Mouse (Mus musculus): ENCODE measurements at regions not wholly inside any gene's neighbourhood (a gene's known extent, or its start where the extent isn't known, plus 50 kb on each side); places are given as distances from the start of the nearest gene placed in this dataset.

DNA sequence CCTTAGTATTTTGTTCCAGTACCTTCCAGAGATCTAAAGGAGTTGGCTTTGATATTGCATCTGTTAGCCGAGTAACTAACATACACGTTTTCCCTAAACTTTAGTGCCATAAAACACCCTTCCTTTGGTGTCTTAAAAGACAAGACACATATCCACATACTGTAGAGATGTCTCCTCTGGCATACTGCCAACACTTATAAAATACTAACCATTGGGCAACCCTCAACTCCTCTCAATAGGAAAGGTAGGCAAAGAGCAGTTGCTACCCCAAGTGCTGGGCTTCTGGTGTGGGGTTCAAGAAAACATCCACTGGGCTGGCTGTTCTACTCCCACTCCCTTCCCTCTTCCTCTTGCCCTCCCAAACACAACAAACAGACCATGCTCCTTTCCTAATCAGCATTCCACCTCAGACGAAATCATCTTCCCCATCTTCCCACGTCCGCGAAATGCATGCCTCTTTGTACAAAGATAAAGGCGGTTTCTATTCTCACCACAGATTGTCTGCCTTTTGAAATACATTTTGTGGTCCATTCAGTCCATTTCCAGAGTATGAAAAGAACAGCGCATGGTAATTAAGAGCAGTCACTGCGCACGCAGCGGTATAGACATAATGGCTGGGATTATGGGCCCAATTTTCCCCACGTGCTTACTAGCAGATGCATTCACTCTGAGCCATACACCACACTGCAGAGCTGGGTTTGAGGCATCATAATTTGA, 409.9 kb upstream of the Tenm4 start:
- ATAC-seq (replicated peaks; ENCODE audit: low FRiP score, low TSS enrichment, low read depth) (no peak), DNase-seq (ENCODE audit: low spot score) (no peak)
- no peaks in the 10 kb centered on the region for H3K36me3 ChIP-seq (ENCODE audit: control insufficient read depth, insufficient read depth, low read length)
- H3K9me3 ChIP-seq (ENCODE audit: control insufficient read depth, low read length) = no peaks in the 10 kb centered on the region
- H3K27ac ChIP-seq (ENCODE audit: low read depth) = no peak overlapping the region
- no peaks in the 10 kb centered on the region for H3K4me1 ChIP-seq (replicated peaks; ENCODE audit: control insufficient read depth, insufficient read depth, low read length)
- no peak overlapping the region for H3K9ac ChIP-seq (ENCODE audit: low read length)
- no peak overlapping the region for H3K4me3 ChIP-seq (ENCODE audit: low read depth, low read length)
- whole genome bisulfite sequencing = 89% methylated on average over 12 of the region's 12 CpGs
- no peak overlapping the region for H3K4me2 ChIP-seq (ENCODE audit: low read length)
- no peaks in the 10 kb centered on the region for H3K27me3 ChIP-seq (replicated peaks; ENCODE audit: control insufficient read depth, insufficient read depth, low read length)

DNA sequence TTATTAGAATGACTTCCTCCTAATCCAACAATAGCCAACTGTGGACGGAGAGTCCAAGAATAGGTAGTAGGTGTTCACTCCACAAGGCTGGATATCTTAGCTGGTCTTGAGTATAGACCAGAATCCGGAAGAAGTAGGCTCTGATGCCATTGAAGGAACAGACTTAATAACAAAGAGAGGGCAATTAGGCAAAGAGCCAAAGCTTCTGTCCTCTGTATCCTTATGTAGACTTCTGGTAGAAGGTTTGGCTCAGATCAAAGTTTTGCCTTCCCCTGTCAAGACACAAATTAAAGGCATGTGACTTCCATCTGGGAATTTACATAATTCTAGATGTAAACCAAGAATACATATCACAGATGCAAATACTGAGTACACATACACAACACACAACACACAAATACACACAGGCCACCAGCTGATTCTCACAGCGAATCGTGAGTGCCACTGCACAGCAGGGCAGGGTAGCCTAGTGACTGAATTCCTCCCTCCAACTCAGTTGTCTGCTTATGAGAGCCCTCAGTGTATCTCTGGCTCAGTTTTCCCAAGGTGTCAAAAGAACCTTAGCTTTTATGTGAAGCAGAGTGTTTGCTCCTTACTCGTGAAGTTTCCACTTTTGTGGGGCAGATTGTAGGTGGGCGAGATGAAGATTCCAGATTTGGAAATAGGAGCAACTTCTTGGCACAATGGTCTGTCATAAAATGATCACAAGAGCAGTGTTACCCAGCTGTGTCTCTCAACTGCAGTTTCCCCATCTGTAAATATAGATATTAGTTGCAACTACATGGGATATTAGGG, 404.5 kb upstream of the Tenm4 start:
- ATAC-seq (replicated peaks; ENCODE audit: low FRiP score, low TSS enrichment, low read depth) (no peak), DNase-seq (ENCODE audit: low spot score) (no peak)
- Histone ChIP-seq H3K27me3 (replicated peaks; ENCODE audit: control insufficient read depth, insufficient read depth, low read length) (no peaks in the 10 kb centered on the region), H3K36me3 (ENCODE audit: control insufficient read depth, insufficient read depth, low read length) (no peaks in the 10 kb centered on the region), H3K27ac (ENCODE audit: low read depth) (no peak overlapping the region), H3K4me2 (ENCODE audit: low read length) (no peak overlapping the region), H3K9ac (ENCODE audit: low read length) (no peak overlapping the region), H3K4me3 (ENCODE audit: low read depth, low read length) (no peak overlapping the region), H3K9me3 (ENCODE audit: control insufficient read depth, low read length) (no peaks in the 10 kb centered on the region), H3K4me1 (replicated peaks; ENCODE audit: control insufficient read depth, insufficient read depth, low read length) (no peaks in the 10 kb centered on the region)
- 91% methylated on average over 6 of the region's 6 CpGs for WGBS

DNA sequence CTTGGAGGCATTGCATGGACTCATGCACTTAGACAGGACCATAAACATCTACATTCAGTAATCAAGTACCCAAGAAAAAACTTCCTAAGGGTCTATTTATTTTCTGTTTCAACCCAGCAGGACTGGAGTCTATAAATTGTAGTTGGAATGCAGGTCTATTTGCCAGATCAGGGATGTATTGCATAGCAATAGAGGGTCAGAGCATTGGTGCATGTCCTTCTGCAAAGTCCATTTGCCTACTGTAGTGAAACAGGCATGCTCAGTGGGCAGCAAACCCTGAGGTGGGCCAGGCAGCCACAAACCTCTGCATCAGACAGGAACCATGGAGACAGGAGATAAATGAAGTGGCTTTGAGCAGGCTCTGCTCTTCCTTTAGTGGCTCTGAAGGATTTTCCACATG, 386.5 kb upstream of the Tenm4 start:
- DNase-seq (ENCODE audit: low spot score) = no peak
- H3K4me2 ChIP-seq (ENCODE audit: low read length) = no peak overlapping the region
- no peak overlapping the region for H3K27ac ChIP-seq (ENCODE audit: low read depth)
- no peaks in the 10 kb centered on the region for H3K9me3 ChIP-seq (ENCODE audit: control insufficient read depth, low read length)
- no peaks in the 10 kb centered on the region for H3K27me3 ChIP-seq (replicated peaks; ENCODE audit: control insufficient read depth, insufficient read depth, low read length)
- no peak overlapping the region for H3K9ac ChIP-seq (ENCODE audit: low read length)
- ATAC-seq (replicated peaks; ENCODE audit: low FRiP score, low TSS enrichment, low read depth) = no peak
- no peaks in the 10 kb centered on the region for H3K36me3 ChIP-seq (ENCODE audit: control insufficient read depth, insufficient read depth, low read length)
- no peaks in the 10 kb centered on the region for H3K4me1 ChIP-seq (replicated peaks; ENCODE audit: control insufficient read depth, insufficient read depth, low read length)
- H3K4me3 ChIP-seq (ENCODE audit: low read depth, low read length) = no peak overlapping the region

DNA sequence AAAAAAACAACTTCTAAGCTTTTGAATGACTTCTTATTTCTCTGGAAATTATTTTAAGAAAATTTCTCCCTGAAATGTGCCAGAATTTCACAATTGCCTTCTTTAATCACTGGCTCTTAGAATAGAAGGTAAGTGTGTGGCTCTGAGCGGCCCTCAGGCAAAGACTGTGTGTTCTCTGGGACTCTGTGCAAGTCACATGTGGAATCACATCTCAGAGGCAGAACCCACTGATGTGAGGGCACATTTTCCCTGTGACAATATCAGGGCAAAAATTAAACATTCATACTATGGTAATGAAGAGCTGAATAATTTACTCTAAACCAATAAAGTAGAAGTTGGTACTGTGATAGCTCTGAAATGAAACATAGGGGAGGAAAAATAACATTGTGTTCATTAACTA, 383.5 kb upstream of the Tenm4 start:
- Histone ChIP-seq H3K4me2 (ENCODE audit: low read length) (no peak overlapping the region), H3K27me3 (replicated peaks; ENCODE audit: control insufficient read depth, insufficient read depth, low read length) (no peaks in the 10 kb centered on the region), H3K4me3 (ENCODE audit: low read depth, low read length) (no peak overlapping the region), H3K4me1 (replicated peaks; ENCODE audit: control insufficient read depth, insufficient read depth, low read length) (no peaks in the 10 kb centered on the region), H3K36me3 (ENCODE audit: control insufficient read depth, insufficient read depth, low read length) (no peaks in the 10 kb centered on the region), H3K9me3 (ENCODE audit: control insufficient read depth, low read length) (no peaks in the 10 kb centered on the region), H3K9ac (ENCODE audit: low read length) (no peak overlapping the region), H3K27ac (ENCODE audit: low read depth) (no peak overlapping the region)
- WGBS = 87% methylated on average over 1 of the region's 1 CpGs
- ATAC-seq (replicated peaks; ENCODE audit: low FRiP score, low TSS enrichment, low read depth) = no peak
- no peak for DNase-seq (ENCODE audit: low spot score)

DNA sequence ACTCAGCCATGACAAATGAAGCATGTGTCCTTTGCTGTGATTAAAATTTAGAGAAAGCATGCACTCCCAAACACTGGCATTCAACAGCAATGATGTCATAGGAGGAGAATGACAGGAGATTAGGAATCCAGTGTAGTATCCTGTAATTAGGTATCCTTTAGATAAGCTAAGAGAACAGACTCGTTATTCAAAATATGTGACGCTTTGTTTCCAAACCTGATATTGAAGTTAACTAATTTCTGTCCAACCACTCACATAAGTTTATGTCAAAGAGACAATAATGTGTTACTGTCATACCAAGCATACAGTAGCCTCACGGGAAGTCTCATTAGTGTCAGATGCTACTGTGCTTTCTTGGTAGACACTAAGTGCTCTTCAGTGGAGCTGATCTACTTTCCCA, 383.1 kb upstream of the Tenm4 start:
- WGBS = 70% methylated on average over 3 of the region's 3 CpGs
- Histone ChIP-seq H3K9ac (ENCODE audit: low read length) (no peak overlapping the region), H3K4me3 (ENCODE audit: low read depth, low read length) (no peak overlapping the region), H3K4me1 (replicated peaks; ENCODE audit: control insufficient read depth, insufficient read depth, low read length) (no peaks in the 10 kb centered on the region), H3K9me3 (ENCODE audit: control insufficient read depth, low read length) (no peaks in the 10 kb centered on the region), H3K27ac (ENCODE audit: low read depth) (no peak overlapping the region), H3K27me3 (replicated peaks; ENCODE audit: control insufficient read depth, insufficient read depth, low read length) (no peaks in the 10 kb centered on the region), H3K4me2 (ENCODE audit: low read length) (no peak overlapping the region), H3K36me3 (ENCODE audit: control insufficient read depth, insufficient read depth, low read length) (no peaks in the 10 kb centered on the region)
- no peak for DNase-seq (ENCODE audit: low spot score)
- no peak for ATAC-seq (replicated peaks; ENCODE audit: low FRiP score, low TSS enrichment, low read depth)

DNA sequence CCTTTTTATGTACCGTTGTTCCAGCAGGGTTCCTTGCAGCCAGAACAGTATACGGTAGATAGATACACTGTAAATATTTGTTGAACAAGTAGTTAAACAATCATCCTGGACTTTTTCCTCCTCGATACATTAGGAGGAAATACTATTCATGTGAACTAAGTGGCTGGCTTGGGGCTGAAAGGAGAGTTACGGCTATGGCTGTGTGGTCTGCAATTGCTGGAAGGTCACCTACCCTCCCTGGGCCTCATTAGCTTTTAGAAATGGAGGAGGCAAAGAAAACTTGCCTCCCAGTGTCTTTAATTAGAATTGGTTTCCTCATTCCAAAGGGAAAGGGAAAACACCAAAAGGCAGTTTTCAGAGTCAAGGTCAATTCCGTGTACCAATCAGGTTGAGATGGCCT, 381.6 kb upstream of the Tenm4 start:
- H3K27me3 ChIP-seq (replicated peaks; ENCODE audit: control insufficient read depth, insufficient read depth, low read length) = no peaks in the 10 kb centered on the region
- no peak for ATAC-seq (replicated peaks; ENCODE audit: low FRiP score, low TSS enrichment, low read depth)
- H3K27ac ChIP-seq (ENCODE audit: low read depth) = no peak overlapping the region
- 43% methylated on average over 5 of the region's 5 CpGs for WGBS
- no peak overlapping the region for H3K9ac ChIP-seq (ENCODE audit: low read length)
- no peak overlapping the region for H3K4me2 ChIP-seq (ENCODE audit: low read length)
- no peaks in the 10 kb centered on the region for H3K4me1 ChIP-seq (replicated peaks; ENCODE audit: control insufficient read depth, insufficient read depth, low read length)
- H3K4me3 ChIP-seq (ENCODE audit: low read depth, low read length) = no peak overlapping the region
- H3K9me3 ChIP-seq (ENCODE audit: control insufficient read depth, low read length) = no peaks in the 10 kb centered on the region
- DNase-seq (ENCODE audit: low spot score) = no peak
- no peaks in the 10 kb centered on the region for H3K36me3 ChIP-seq (ENCODE audit: control insufficient read depth, insufficient read depth, low read length)

DNA sequence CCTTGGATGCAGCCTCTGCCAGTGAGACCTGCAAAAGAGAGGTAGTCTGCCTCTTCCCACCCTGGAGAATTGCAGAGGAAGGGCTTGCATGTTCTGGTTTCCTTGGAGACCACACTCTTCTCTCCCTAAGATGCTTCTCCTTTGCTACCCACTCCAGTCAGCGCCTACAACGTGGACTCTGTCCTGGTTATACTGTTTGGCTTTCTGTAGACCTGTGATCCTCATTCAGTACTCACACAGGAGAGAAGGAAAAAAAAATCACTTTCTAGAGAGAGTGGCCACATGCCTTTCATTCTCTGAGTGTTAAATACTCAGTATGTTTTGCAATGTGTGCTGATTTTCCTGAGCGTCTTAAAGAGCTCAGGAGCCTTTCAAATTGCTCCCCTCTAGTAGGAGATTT, 372.0 kb upstream of the Tenm4 start:
- Histone ChIP-seq H3K9me3 (ENCODE audit: control insufficient read depth, low read length) (no peaks in the 10 kb centered on the region), H3K4me1 (replicated peaks; ENCODE audit: control insufficient read depth, insufficient read depth, low read length) (no peaks in the 10 kb centered on the region), H3K4me3 (ENCODE audit: low read depth, low read length) (no peak overlapping the region), H3K36me3 (ENCODE audit: control insufficient read depth, insufficient read depth, low read length) (no peaks in the 10 kb centered on the region), H3K27ac (ENCODE audit: low read depth) (no peak overlapping the region), H3K9ac (ENCODE audit: low read length) (no peak overlapping the region), H3K27me3 (replicated peaks; ENCODE audit: control insufficient read depth, insufficient read depth, low read length) (no peaks in the 10 kb centered on the region), H3K4me2 (ENCODE audit: low read length) (no peak overlapping the region)
- no peak for ATAC-seq (replicated peaks; ENCODE audit: low FRiP score, low TSS enrichment, low read depth)
- 30% methylated on average over 3 of the region's 3 CpGs for WGBS
- DNase-seq (ENCODE audit: low spot score) = no peak

DNA sequence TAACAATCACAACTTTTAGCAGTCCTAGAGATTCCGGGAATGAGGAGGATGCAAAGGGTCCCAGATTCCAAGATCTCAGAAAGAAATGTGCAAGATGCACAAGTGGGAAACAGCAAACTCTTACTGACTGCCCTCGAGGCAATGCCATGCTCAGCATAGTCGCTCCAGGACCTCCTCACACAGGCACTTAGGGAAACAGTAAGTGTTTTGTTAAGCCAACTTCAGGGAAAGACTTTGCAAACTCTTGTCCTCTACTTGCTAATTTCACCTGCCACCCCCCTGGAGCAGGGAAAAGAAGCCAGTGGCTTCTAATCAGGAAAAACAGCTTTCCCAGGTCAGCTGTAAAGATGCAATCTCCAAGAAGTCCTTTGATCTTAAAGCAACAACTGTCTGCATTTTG, 361.4 kb upstream of the Tenm4 start:
- no peak for ATAC-seq (replicated peaks; ENCODE audit: low FRiP score, low TSS enrichment, low read depth)
- Histone ChIP-seq H3K4me2 (ENCODE audit: low read length) (no peak overlapping the region), H3K27me3 (replicated peaks; ENCODE audit: control insufficient read depth, insufficient read depth, low read length) (no peaks in the 10 kb centered on the region), H3K36me3 (ENCODE audit: control insufficient read depth, insufficient read depth, low read length) (no peaks in the 10 kb centered on the region), H3K9me3 (ENCODE audit: control insufficient read depth, low read length) (no peaks in the 10 kb centered on the region), H3K27ac (ENCODE audit: low read depth) (no peak overlapping the region), H3K9ac (ENCODE audit: low read length) (no peak overlapping the region), H3K4me1 (replicated peaks; ENCODE audit: control insufficient read depth, insufficient read depth, low read length) (no peaks in the 10 kb centered on the region), H3K4me3 (ENCODE audit: low read depth, low read length) (no peak overlapping the region)
- 22% methylated on average over 3 of the region's 3 CpGs for WGBS
- no peak for DNase-seq (ENCODE audit: low spot score)

DNA sequence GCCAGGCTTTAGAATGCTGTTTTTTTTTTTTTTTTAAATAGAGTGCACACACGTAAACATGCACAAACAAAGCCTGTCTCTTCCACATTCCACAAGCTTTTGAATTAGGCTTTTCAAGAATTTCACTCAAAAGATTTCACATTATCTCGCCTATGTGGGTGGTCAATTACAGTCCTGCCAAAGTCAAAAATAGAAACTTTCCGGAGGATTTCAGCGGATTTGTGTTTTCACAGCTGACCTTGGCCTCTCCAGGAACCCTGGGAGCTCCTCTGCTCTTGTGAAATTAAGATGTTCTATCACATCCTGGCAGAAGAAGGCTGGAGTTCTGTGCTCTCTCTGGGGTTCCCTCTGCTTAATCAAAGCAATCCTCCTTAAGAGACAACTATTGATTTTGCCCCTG, 360.9 kb upstream of the Tenm4 start:
- Histone ChIP-seq H3K27ac (ENCODE audit: low read depth) (no peak overlapping the region), H3K4me1 (replicated peaks; ENCODE audit: control insufficient read depth, insufficient read depth, low read length) (no peaks in the 10 kb centered on the region), H3K4me3 (ENCODE audit: low read depth, low read length) (no peak overlapping the region), H3K36me3 (ENCODE audit: control insufficient read depth, insufficient read depth, low read length) (no peaks in the 10 kb centered on the region), H3K4me2 (ENCODE audit: low read length) (no peak overlapping the region), H3K9me3 (ENCODE audit: control insufficient read depth, low read length) (no peaks in the 10 kb centered on the region), H3K27me3 (replicated peaks; ENCODE audit: control insufficient read depth, insufficient read depth, low read length) (no peaks in the 10 kb centered on the region), H3K9ac (ENCODE audit: low read length) (no peak overlapping the region)
- ATAC-seq (replicated peaks; ENCODE audit: low FRiP score, low TSS enrichment, low read depth) (no peak), DNase-seq (ENCODE audit: low spot score) (no peak)
- WGBS = 15% methylated on average over 4 of the region's 4 CpGs
